Mouse (Mus musculus) limb, embryonic 12.5 days (tissue): ENCODE measurements at regions not wholly inside any gene's neighbourhood (a gene's known extent, or its start where the extent isn't known, plus 50 kb on each side); places are given as distances from the start of the nearest gene placed in this dataset.

Experiments used
- ATAC-seq: fragments of 200-750 bp; cut with Nextera tagmentation; 2 replicates; pipeline ENCODE4 v1.8.0; 2017; ENCODE audit warnings: low read depth, moderate TSS enrichment; ENCODE audit not compliant: insufficient number of reproducible peaks, insufficient read depth, low FRiP score, low TSS enrichment
- H3K27ac ChIP-seq: fragments of 300-500 bp; sonication (generic); 2 replicates; pipeline ENCODE4 v1.5.1; 2016; ENCODE audit warnings: mild to moderate bottlenecking, moderate library complexity
- H3K27me3 ChIP-seq: fragments of 300-500 bp; sonication (generic); 2 replicates; pipeline ENCODE4 v1.6.1; 2016; ENCODE audit warnings: mild to moderate bottlenecking, moderate library complexity
- H3K36me3 ChIP-seq: fragments of 300-500 bp; sonication (generic); 2 replicates; pipeline ENCODE4 v1.6.1; 2016; ENCODE audit warnings: mild to moderate bottlenecking, moderate library complexity
- H3K4me1 ChIP-seq: fragments of 300-500 bp; sonication (generic); replicated peaks from 2 replicates; pipeline ENCODE4 v1.6.1; 2016
- H3K4me2 ChIP-seq: fragments of 300-500 bp; sonication (generic); 2 replicates; pipeline ENCODE4 v1.6.1; 2016; ENCODE audit warnings: mild to moderate bottlenecking, moderate library complexity
- H3K4me3 ChIP-seq: fragments of 300-500 bp; sonication (generic); replicated peaks from 2 replicates; pipeline ENCODE4 v1.5.1; 2016; ENCODE audit warnings: mild to moderate bottlenecking
- H3K9ac ChIP-seq: fragments of 300-500 bp; sonication (generic); replicated peaks from 2 replicates; pipeline ENCODE4 v1.6.1; 2016; ENCODE audit warnings: mild to moderate bottlenecking, moderate library complexity
- H3K9me3 ChIP-seq: fragments of 300-500 bp; sonication (generic); 2 replicates; pipeline ENCODE4 v1.6.1; 2016; ENCODE audit warnings: mild to moderate bottlenecking, moderate library complexity
- WGBS: fragments of 180-500 bp; shearing (Covaris S2); methylation state at CpG from one replicate; pipeline ENCODE4 v1.1.7; 2016; 5-methylcytosine and 5-hydroxymethylcytosine counted together

DNA sequence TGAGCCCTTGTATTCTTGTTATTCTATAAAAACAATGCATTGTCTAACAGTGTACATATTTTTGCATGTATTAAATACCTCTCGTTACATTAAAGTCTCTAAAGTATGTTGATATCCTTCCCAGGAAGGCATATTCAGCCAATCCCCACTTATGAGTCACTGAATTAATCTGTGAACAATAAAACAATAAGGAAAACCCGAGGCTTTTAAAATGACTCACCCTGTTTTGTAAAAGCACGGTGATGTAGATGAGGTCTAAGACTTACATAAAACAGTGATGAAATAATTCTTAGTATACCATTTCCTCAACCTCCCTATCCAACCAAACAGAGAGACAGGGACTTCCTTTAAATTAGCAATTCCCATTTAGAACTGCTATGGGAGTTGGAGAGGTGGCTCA lies 95.8 kb downstream of the Asb7 start:
- H3K9me3 ChIP-seq, result peaks cover 8% of the 10 kb centered on the region; the same call in 1 of the 2 replicates
- no peak overlapping the region for H3K4me2 ChIP-seq
- no peak overlapping the region for H3K27ac ChIP-seq
- no peaks in the 10 kb centered on the region for H3K27me3 ChIP-seq
- no peak overlapping the region for H3K9ac ChIP-seq
- H3K36me3 ChIP-seq, result no peaks in the 10 kb centered on the region
- 81% methylated on average over 3 of the region's 3 CpGs for WGBS
- no peaks in the 10 kb centered on the region for H3K4me1 ChIP-seq
- no peak overlapping the region for H3K4me3 ChIP-seq
- ATAC-seq, result no peak

DNA sequence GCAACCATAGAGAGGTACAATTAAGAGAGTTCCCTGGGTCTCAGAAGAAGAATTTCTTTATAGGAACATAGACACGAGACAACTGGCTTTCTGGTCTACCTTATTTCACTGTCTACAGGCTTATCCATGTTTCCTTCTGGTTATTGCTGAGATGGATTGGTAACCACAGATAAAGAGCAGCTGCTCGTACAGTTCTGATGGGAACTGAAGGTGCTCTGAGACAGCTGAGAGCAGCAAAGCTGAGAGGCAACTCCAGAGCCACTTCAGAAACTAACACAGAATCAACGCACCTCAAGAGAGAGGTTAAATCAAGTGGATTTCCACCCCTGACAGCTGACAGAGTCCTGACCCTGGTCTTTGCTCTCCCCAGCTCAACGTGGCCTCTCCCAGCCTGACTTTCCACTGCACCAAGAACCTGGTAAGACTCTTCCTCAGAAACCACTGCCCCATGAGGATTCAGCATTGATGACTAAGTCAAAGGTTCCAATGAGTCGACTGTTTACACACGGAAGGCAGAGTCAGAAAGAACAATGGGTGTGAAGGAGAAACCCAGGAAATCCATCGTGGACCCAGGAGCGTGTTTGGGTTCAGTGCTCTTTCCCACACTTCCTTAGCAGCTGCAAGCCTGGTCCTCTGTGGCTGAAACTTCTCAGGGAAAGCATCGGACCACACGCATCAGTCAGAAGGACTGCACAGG lies 97.7 kb downstream of the Asb7 start:
- H3K4me3 ChIP-seq, result no peak overlapping the region
- no peaks in the 10 kb centered on the region for H3K27me3 ChIP-seq
- no peak for ATAC-seq
- no peak overlapping the region for H3K4me2 ChIP-seq
- H3K9me3 ChIP-seq, result peaks cover 8% of the 10 kb centered on the region; the same call in 1 of the 2 replicates
- WGBS, result 84% methylated on average over 10 of the region's 10 CpGs
- H3K36me3 ChIP-seq, result no peaks in the 10 kb centered on the region
- H3K27ac ChIP-seq, result no peak overlapping the region
- no peaks in the 10 kb centered on the region for H3K4me1 ChIP-seq
- no peak overlapping the region for H3K9ac ChIP-seq

DNA sequence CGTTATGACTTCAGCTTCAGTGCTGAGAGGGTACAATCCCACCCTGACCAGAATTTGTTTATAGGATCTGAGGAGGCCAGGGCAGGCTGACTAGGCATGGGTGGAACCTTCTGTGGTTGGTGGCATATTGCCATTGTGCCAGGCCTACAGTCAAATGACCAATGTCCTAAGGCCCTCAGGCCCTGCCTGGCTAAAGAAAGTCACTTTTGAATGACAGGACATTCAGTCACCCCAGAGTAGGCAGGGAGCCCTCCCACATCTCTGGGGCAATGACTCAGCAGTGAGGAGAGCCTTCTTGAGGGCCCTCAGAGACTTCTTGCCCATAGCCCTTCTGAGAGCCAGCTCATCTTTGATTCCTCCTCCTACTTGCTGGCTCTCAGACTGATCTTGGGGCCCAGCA lies 102.9 kb downstream of the Asb7 start:
- Histone ChIP-seq H3K4me1 (no peaks in the 10 kb centered on the region), H3K36me3 (no peaks in the 10 kb centered on the region), H3K27me3 (no peaks in the 10 kb centered on the region), H3K9ac (no peak overlapping the region), H3K9me3 (peaks cover 8% of the 10 kb centered on the region; the same call in 1 of the 2 replicates), H3K27ac (no peak overlapping the region), H3K4me3 (no peak overlapping the region), H3K4me2 (no peak overlapping the region)
- WGBS, result 85% methylated on average over 1 of the region's 1 CpGs
- no peak for ATAC-seq

DNA sequence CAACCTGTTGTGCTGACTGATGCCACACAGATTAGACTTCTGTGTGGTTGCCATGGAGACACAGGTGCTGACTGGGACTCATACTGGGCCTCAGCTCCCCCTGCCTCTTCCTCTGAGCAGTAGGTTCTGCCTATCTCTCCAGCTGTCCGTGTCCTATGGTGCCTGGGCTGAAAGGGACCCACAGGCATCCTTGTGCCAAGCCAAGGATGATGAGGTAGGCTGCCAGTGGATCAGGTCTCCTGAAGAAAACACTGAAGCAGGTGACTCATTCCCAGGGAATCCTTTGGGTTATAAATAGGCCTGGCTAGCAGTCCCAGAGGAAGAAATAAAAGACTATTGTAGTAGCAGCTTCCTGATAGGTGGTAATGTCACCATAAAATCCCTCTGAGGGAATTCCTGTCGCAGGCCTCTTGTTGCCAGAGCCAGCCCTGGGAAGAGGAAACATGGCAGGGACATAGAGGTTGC lies 108.7 kb downstream of the Asb7 start:
- no peak for ATAC-seq
- Histone ChIP-seq H3K27me3 (0 out of 2 replicates have a peak, but pooled peaks cover 2% of the 10 kb centered on the region), H3K4me1 (no peaks in the 10 kb centered on the region), H3K27ac (no peak overlapping the region), H3K9me3 (no peaks in the 10 kb centered on the region), H3K9ac (no peak overlapping the region), H3K4me2 (no peak overlapping the region), H3K4me3 (no peak overlapping the region), H3K36me3 (no peaks in the 10 kb centered on the region)
- whole genome bisulfite sequencing, result 33% methylated on average over 2 of the region's 2 CpGs

DNA sequence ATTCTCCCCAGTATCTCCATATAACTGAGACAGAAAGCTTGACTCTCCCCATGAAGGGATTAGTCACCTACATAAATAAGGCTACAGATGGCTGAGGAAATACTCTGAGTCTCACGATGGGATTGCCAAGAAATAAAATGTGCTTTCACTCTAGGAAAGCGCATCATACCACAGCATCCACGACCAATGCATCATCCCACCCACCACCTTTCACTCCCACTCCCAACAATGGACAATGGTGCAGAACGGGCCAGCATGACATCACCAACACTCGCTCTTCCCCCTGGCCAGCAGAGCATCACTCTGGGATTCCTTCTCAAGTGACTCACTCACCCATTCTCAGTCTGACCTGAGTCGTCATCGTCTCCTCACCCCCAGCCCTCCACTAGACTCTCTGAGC lies 113.1 kb downstream of the Asb7 start:
- Histone ChIP-seq H3K4me3 (no peak overlapping the region), H3K9ac (no peak overlapping the region), H3K27me3 (peaks cover 2% of the 10 kb centered on the region; the same call in 1 of the 2 replicates), H3K4me2 (no peak overlapping the region), H3K4me1 (no peaks in the 10 kb centered on the region), H3K36me3 (no peaks in the 10 kb centered on the region), H3K9me3 (no peaks in the 10 kb centered on the region), H3K27ac (no peak overlapping the region)
- no peak for ATAC-seq
- WGBS, result 89% methylated on average over 7 of the region's 7 CpGs

DNA sequence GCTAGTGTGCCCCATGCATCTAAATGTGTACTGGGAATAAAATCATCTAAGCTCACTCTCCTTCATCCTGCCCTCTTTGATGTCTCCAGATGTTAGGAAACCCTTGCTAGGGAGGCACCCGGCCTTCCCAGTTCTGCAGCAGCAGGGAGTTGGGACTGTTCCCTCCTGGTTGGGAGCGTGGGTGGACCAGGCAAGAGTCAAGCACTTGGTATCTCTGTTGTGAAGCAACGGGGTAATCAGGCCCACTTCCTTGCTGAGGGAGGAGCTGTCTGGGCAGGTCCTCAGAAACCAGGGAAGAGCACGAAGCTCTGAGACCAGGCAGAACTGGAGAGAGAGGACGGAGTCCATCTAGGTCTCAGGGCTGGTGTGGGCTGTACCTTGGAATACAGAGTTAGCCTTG lies 117.9 kb downstream of the Asb7 start:
- H3K36me3 ChIP-seq, result no peaks in the 10 kb centered on the region
- H3K4me1 ChIP-seq, result peaks cover 3% of the 10 kb centered on the region; the same call in 1 of the 2 replicates
- H3K4me3 ChIP-seq, result no peak overlapping the region
- H3K27ac ChIP-seq, result no peak overlapping the region
- H3K9me3 ChIP-seq, result no peaks in the 10 kb centered on the region
- H3K27me3 ChIP-seq, result peaks cover under 1% of the 10 kb centered on the region; the same call in 1 of the 2 replicates
- whole genome bisulfite sequencing, result 63% methylated on average over 5 of the region's 5 CpGs
- ATAC-seq, result no peak
- no peak overlapping the region for H3K4me2 ChIP-seq
- H3K9ac ChIP-seq, result no peak overlapping the region

DNA sequence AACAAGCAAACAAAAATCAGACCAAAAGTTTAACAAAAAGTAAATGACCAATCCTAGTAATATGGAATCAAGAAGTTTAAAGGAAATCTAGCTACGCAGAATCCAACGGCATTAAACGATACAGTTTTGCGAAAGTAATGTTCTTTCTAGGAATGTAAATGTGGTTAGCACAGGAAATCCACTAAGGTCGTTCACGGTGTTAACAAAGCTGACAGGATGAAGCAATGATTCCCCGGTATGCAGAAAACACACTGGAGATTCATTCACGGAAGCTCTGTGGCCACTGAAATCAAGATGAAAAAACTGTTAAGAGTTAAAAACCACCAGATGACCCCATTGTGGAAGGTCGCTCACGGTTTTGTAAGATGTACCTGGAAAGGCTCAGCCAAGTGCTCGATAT lies 120.4 kb upstream of the Aldh1a3 start:
- peaks cover 17% of the 10 kb centered on the region for H3K4me1 ChIP-seq
- no peak overlapping the region for H3K9ac ChIP-seq
- no peaks in the 10 kb centered on the region for H3K9me3 ChIP-seq
- no peak overlapping the region for H3K4me2 ChIP-seq
- no peaks in the 10 kb centered on the region for H3K36me3 ChIP-seq
- ATAC-seq, result no peak
- no peaks in the 10 kb centered on the region for H3K27me3 ChIP-seq
- WGBS, result 83% methylated on average over 11 of the region's 11 CpGs
- no peak overlapping the region for H3K4me3 ChIP-seq
- no peak overlapping the region for H3K27ac ChIP-seq

DNA sequence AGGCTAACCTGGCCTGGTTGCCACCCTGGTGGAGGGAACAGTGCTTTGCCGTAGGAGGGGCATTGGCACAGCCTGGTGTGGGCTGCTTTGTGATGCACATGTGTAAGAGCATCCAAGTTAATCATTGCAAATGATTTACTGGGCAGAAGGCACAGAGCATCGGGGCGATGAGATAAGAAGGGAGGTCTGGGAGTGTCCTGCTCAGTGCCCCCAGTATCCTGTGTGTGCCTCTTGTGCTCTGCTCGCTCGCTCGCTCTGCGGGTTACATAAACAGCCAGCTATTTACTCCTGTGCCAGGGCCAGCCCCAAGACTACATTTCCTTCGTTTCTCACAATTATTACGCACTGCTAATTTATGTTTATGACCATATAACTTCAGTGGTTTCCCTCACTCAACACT lies 117.9 kb upstream of the Aldh1a3 start:
- H3K27ac ChIP-seq, result peak overlapping the region; percentile 23; the same call in 1 of the 2 replicates
- peak overlapping the region; percentile 13 for H3K4me2 ChIP-seq
- no peak overlapping the region for H3K9ac ChIP-seq
- H3K9me3 ChIP-seq, result no peaks in the 10 kb centered on the region
- 40% methylated on average over 9 of the region's 9 CpGs for WGBS
- H3K36me3 ChIP-seq, result no peaks in the 10 kb centered on the region
- H3K4me3 ChIP-seq, result no peak overlapping the region
- ATAC-seq, result no peak
- peaks cover 17% of the 10 kb centered on the region for H3K4me1 ChIP-seq
- no peaks in the 10 kb centered on the region for H3K27me3 ChIP-seq

DNA sequence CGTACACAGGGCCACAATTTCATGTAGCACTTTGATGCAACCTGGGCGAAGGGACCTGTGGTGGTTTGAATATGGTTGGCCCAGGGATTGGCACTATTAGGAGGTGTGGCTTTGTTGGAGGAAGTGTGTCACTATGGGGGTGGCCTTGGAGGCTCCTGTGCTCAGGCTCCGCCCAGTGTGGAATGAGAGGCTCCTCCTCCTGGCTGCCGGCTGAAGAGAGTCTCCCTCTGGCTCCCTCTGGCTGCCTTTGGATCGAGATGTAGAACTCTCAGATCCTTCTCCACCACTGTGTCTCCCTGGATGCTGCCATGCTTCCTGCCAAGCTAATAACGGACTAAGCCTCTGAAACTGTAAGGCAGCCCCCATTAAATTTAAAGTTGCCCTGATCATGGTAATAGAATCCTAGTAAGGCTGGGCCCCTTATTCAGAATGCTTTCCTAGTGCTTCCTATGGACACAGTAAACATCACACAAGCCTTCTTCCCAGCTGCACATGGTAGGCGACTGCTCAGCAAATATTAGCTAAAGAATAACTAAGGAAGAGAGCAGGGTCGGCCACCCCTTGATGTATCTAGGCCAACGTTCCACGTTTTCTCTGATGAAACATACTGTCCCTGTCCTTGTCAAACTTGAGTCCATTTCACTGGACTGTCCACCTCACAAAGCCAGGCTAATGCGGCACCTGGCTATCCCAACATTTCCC lies 117.2 kb upstream of the Aldh1a3 start:
- no peak for ATAC-seq
- Histone ChIP-seq H3K27ac (no peak overlapping the region), H3K36me3 (no peaks in the 10 kb centered on the region), H3K4me2 (no peak overlapping the region), H3K9ac (no peak overlapping the region), H3K4me3 (no peak overlapping the region), H3K27me3 (no peaks in the 10 kb centered on the region), H3K4me1 (peaks cover 17% of the 10 kb centered on the region), H3K9me3 (no peaks in the 10 kb centered on the region)
- WGBS, result 81% methylated on average over 11 of the region's 11 CpGs

DNA sequence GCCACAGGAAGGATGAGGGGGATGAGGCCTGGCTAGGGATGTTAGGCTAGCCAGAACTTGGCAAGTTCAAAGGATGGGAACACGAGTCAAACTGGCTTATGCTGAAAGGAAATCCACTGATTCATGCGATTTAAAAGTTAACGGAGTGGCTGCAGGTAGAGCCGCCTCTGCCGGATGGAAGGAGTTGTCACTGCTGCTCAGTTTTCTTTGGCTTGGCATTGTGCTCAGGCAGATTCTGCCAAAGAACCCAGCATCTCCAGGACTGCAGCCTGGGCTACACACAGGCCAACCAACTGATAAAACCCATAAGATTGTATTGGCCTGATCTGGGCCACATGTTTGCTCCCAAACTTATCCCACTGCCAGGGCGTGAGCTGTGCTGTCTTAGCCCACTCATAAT lies 105.3 kb upstream of the Aldh1a3 start:
- no peak for ATAC-seq
- H3K27me3 ChIP-seq, result no peaks in the 10 kb centered on the region; the same call in 1 of the 2 replicates
- H3K27ac ChIP-seq, result no peak overlapping the region
- H3K36me3 ChIP-seq, result no peaks in the 10 kb centered on the region
- H3K9ac ChIP-seq, result no peak overlapping the region
- no peak overlapping the region for H3K4me2 ChIP-seq
- H3K9me3 ChIP-seq, result no peaks in the 10 kb centered on the region
- peaks cover 4% of the 10 kb centered on the region; the same call in 1 of the 2 replicates for H3K4me1 ChIP-seq
- WGBS, result 82% methylated on average over 6 of the region's 6 CpGs
- no peak overlapping the region for H3K4me3 ChIP-seq

DNA sequence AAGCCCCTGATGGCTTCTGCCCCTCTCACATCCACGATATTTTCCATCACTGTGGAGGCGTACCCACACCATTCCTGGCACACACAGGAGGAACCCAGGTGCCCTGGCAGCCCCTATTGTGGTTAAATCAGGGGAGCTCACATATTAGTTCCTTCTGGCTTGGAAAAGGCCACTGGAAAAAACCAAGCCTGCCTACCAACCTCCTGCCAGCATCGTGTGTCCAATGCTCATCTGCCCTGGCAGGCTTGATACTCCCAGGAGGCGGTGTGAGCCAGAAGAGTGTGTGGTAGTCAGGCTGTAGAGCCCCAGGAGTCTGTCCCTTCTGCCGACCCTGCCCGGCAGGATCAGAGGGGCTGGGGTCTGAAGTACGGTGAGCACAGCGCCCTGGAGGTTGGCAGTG lies 104.7 kb upstream of the Aldh1a3 start:
- ATAC-seq, result no peak
- Histone ChIP-seq H3K27me3 (no peaks in the 10 kb centered on the region; the same call in 1 of the 2 replicates), H3K4me3 (no peak overlapping the region), H3K4me2 (no peak overlapping the region), H3K9me3 (no peaks in the 10 kb centered on the region), H3K4me1 (peaks cover 4% of the 10 kb centered on the region; the same call in 1 of the 2 replicates), H3K9ac (no peak overlapping the region), H3K36me3 (no peaks in the 10 kb centered on the region), H3K27ac (no peak overlapping the region)
- 88% methylated on average over 8 of the region's 8 CpGs for WGBS
